Mouse (Mus musculus) 416B (cell line): ENCODE measurements around the gene Cip2a.

ENCODE experiments used
- DNase-seq: peaks from one replicate; pipeline ENCODE4 v3.0.0; 2011; ENCODE audit warnings: low read depth

The Cip2a gene

GRCm38 (mm10) chr16:48993559-48994342, at the start of gene Cip2a, which contains the start of gene Dzip3:
Cip2a (plus strand) TSS chr16:48994185.
Dzip3 (minus strand) TSS chr16:48994165.
- DNase-seq: peak; percentile 96

GRCm38 (mm10) chr16:48972996-48973395, 21.0 kb upstream of the Cip2a start:
- DNase-seq: no peak

GRCm38 (mm10) chr16:48973548-48973947, 20.4 kb upstream of the Cip2a start:
- peak; percentile 71 for DNase-seq

- no peak for DNase-seq
Observed at GRCm38 (mm10) chr16:48979965-48980364, 14.0 kb upstream of the Cip2a start.

DNA sequence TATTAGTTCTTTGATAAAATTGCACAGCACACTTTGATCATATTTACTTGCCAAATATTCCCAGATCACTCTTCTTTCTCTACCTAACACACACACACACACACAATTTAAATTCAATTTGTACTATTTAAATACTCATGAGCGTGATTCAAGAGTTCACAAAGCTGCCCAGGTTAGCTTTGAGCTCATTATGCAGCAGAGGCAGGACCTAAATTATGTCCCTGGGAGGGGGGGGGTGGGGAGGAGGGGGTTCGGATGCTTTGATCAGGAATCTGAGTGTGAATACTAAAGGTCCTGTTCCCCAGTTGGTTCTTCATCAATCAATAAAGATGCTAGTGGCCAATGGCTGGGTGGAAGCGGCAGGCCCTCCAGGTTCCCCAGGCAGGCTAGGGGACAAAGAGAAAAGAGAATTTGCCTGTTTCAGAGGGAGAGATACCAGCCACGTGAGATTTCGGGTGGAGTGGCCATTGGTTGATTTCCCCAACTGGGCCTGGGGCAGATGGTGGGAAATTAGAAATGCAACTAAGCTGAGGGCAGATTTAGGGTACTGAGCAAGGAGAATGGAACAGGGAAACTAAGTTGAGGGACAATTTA, 8.9 kb upstream of the Cip2a start:
- DNase-seq: no peak

- no peak for DNase-seq
Observed at GRCm38 (mm10) chr16:48989700-48990099, 4.3 kb upstream of the Cip2a start.

DNA sequence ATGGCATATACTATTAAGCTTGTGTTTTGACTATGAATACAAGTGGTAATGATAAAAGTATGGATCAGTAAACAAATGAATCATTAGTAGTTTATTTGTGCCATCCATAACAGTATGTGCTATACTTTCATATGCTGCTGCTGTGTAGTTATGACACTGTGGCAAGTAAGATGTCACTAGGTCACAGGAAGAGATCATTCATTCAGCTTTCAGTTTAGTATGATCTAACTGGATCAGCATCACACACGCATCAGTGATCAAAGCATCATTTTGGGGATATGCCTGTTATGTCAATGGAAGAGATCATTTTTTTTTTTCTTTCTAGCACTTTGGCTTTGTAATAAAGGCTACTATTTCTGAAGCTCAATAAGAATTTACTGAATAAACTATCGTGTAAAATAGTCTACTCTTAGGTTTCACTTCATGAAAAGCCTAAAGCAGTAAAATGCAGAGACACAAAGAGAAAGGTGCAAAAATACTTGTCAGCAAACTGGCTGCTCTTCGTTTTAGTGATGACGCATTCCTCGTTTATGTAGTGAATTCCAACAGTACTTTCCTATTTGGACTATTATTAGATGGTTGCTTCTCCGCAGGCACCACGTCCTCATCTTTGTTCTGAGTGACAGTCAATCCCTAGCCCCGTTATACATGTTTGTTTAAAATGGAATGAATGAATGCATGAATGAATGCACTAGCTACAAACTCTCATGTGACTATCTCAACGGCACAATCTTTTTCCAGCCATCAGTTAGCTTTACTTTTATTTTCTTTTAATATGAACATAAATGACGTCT, 1.4 kb upstream of the Cip2a start:
- DNase-seq: peak; percentile 53

GRCm38 (mm10) chr16:48993231-48993558, 790 bp upstream of the Cip2a start:
- no peak for DNase-seq

GRCm38 (mm10) chr16:48994343-48994693, 333 bp downstream of the Cip2a start:
- DNase-seq: no peak

DNA sequence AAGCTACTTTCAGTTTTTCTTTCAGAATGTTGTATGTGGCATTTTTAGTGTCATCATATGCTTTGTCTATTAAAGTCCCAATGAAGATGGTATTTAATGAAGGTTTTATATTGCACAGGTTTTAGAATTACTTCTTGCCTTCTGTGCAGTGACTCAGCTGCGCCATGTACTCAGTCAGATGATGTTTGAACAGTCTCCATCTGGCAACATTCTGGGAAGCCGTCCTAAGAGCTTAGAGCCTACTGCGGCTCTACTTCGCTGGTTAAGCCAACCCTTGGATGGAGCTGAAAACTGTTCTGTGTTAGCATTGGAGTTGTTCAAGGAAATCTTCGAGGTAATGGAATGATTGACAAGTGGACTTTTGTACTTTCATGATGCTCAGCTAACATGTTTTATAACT, 10.2 kb downstream of the Cip2a start:
- DNase-seq: no peak

- peak; percentile 68 for DNase-seq
Observed at GRCm38 (mm10) chr16:49016620-49017332, 22.8 kb downstream of the Cip2a start.

DNA sequence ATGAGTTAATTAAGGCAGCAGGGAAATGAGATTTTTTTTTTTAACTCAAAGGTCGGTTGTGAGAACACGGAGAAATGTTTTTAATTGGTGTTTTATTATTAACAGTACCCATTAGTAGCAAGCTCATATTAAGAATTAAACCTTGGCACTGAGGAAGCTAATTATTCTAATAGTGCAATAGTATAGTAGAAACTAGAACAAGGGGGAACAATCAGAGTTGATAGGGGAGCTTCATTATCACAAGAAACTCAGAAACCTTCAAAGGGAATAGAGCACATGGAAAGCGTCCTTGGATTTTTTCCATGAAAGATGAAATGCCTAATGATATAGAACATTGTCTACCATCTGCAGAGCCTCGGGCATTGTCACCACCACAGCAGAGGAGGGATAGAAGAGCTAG, 41.9 kb downstream of the Cip2a start:
- DNase-seq: no peak

DNA sequence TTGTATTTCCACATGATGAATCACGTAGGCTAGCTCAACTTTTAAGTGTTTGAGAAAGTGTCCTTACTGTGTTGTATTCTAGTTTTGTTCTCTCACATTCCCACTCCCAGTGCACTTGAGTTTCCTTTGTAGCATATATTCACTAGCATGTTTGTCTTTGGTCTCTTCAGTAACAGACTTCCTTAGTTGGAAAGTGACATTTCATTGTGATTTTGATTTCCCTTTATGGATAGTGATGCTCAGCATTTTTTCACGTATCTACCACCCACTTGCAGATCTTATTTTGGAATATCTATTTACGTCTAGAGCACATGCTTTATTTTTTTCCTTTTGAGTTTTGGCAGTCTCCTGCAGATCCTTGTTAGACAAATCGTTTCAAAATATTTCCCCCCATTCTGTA, 43.8 kb downstream of the Cip2a start:
- DNase-seq: no peak

DNA sequence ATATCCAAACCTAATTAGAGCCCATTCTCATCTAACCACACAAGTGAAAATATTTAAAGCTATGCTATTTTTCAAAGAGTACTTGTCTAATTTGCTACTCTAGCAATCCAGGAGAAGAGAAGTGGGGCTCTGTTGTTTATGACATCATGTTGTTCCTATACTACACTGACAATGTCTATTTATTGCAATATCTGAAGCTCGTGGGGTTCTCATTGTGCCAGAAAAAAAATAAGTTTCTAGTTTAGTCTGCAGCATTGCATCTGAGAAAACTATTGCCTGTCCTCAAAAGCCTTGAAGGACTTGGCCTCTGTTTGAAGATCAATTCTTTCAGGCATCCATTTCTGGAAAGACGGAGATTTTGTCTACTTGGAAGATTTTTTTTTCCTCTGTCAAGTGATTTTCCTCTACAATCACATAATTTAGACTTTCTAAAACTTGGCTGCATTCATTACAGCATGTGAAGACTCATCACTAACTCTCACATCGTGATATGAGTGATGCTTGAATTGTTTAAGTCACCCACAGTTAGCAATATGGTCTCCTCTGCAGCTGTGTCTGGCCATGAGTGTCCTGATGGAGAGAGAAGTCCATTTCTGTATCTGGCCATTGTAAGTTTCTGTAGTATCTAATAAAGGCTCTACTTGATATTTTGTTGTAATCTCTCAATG, 46.7 kb downstream of the Cip2a start:
- DNase-seq: no peak

DNA sequence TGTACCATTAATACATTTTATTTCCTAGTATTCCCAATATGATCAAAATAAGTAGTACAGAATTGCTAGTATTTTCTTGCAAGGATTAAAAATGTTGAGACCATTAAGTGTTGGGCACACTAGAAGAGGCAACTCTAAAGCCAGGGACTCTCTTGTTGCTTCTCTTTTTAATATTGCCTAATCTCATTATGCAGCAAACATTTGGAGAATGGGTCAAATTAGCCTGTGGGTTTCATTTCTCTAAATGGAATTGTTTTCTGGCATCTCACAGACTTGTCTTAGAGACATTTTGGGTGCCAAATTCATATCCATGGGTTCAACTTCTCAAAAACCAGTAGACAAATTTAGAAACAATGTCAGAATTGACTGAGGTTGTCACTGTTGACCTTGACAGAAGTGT, 55.2 kb downstream of the Cip2a start:
- DNase-seq: no peak

DNA sequence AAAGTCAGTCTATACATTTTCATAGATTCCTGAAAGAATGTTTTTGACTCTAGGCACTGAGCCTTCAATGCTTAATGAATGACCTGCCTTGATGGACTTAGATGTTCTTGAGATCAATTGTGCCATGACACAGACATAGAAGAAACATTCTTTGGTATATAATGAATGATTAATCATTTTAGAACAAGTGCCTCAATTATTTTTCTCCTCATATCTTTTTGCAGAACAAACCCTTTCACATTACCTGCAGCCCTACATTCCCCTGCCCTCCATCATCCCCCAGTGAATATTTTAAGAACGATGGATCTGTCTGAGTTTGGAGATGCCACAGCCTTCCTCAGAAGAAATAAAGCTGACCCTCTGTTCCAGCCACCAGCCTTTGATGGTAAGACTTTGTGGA, 63.2 kb downstream of the Cip2a start, which contains the start of gene Myh15:
Myh15 (plus strand) TSS at position 301 of the 400 bp plus-strand sequence.
- no peak for DNase-seq
